11 mouse cellular contexts compared by ENCODE assay signal in the genomic region with DNA sequence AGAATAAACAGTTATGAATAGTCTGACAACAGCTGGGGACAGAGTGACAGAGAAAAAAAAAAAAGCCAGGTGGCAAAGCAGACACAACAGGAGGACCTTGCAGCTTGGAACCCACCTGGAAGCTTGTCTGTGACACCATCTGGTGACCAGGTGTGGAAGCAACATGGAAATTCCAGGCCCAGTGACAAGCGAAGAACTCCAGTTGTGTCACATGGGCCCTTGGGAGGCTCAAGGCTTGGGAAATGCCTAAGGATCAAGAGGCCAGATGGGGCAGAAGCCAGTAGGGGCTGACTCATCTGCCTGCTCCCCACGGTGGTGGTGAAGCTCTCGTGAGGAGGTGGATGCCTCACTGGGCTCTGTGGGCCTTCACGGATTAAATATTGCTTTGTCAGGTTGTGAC. TPM values are rescaled to one million over a fixed set of nuclear protein-coding genes. Genes with fewer than 3 reads are reported as not detected.
DNase-seq lines count a peak whose midpoint lies in the region; ATAC-seq and TF ChIP-seq lines count a peak whose summit lies in the region.
"Had no signal": no experiment of that assay in that cellular context is flagged by ENCODE, and none has a peak within 500 bp of the region (broad histone marks: within the 10 kb centered on the region; RNA-seq: fewer than 3 reads in every experiment).

No protein-coding gene starts in this region.

- H3K4me1 ChIP-seq in heart, embryonic 12.5 days (replicated peaks): peaks cover 63% of the 10 kb centered on the region
- H3K4me1 ChIP-seq in heart, embryonic 11.5 days (ENCODE audit: control insufficient read depth, insufficient read depth, low read length): peaks cover 26% of the 10 kb centered on the region
- 0 out of 2 replicates have a peak, but pooled peaks cover 3% of the 10 kb centered on the region for H3K4me1 ChIP-seq in intestine, postnatal 0 days (replicated peaks; ENCODE audit: control insufficient read depth, insufficient read depth, low read length)

- no peaks in the 10 kb centered on the region for H3K36me3 ChIP-seq in heart, embryonic 12.5 days
- no peaks in the 10 kb centered on the region for H3K36me3 ChIP-seq in heart, embryonic 11.5 days (ENCODE audit: control insufficient read depth, insufficient read depth, low read length)
- H3K36me3 ChIP-seq in intestine, postnatal 0 days (ENCODE audit: control insufficient read depth, insufficient read depth): no peaks in the 10 kb centered on the region
- H3K36me3 ChIP-seq: liver, embryonic 13.5 days had no signal

- no peak for ATAC-seq in heart, embryonic 12.5 days (ENCODE audit: insufficient number of reproducible peaks, low FRiP score)
- no peak for ATAC-seq in heart, embryonic 11.5 days (replicated peaks; ENCODE audit: insufficient number of reproducible peaks, low FRiP score, low TSS enrichment)
- ATAC-seq in intestine, postnatal 0 days: no peak
- ATAC-seq in erythroid progenitor cell, adult 5-6 weeks (replicated peaks; ENCODE audit: low FRiP score, poor library complexity, severe bottlenecking): no peak

- no peak overlapping the region for H3K4me2 ChIP-seq in heart, embryonic 12.5 days
- H3K4me2 ChIP-seq in heart, embryonic 11.5 days: no peak overlapping the region
- H3K4me2 ChIP-seq in intestine, postnatal 0 days (replicated peaks; ENCODE audit: low read depth): no peak overlapping the region
- H3K4me2 ChIP-seq: liver, embryonic 13.5 days had no signal

- peak; percentile 44 for DNase-seq in 3134 (ENCODE audit: extremely low read depth, insufficient read length, low spot score)
- peak; percentile 65 for DNase-seq in adrenal gland, postnatal 14 days
- DNase-seq in urinary bladder, postnatal 36 days (ENCODE audit: low spot score in 2 of 2): no peak
- DNase-seq in spleen, postnatal 14 days (ENCODE audit: low spot score in 2 of 2): no peak
- DNase-seq: cerebellum, adult 9-10 months; liver, embryonic 13.5 days; thymus, postnatal 4 days had no signal

- no peaks in the 10 kb centered on the region for H3K9me3 ChIP-seq in heart, embryonic 12.5 days (replicated peaks)
- no peaks in the 10 kb centered on the region for H3K9me3 ChIP-seq in heart, embryonic 11.5 days (replicated peaks; ENCODE audit: control insufficient read depth, low read length)
- H3K9me3 ChIP-seq in intestine, postnatal 0 days (ENCODE audit: control insufficient read depth): no peaks in the 10 kb centered on the region
- H3K9me3 ChIP-seq: liver, embryonic 13.5 days had no signal

- H3K9ac ChIP-seq in heart, embryonic 12.5 days: no peak overlapping the region
- H3K9ac ChIP-seq in heart, embryonic 11.5 days (ENCODE audit: low read depth, low read length): no peak overlapping the region
- H3K9ac ChIP-seq in intestine, postnatal 0 days (ENCODE audit: low read depth, low read length): no peak overlapping the region
- H3K9ac ChIP-seq: liver, embryonic 13.5 days had no signal

- no peak overlapping the region for H3K4me3 ChIP-seq in heart, embryonic 12.5 days
- no peak overlapping the region for H3K4me3 ChIP-seq in heart, embryonic 11.5 days (ENCODE audit: low read depth, low read length)
- no peak overlapping the region for H3K4me3 ChIP-seq in intestine, postnatal 0 days (ENCODE audit: low read depth, low read length)
- H3K4me3 ChIP-seq: liver, embryonic 13.5 days had no signal

- TF ChIP-seq CTCF in intestine, postnatal 0 days (IDR thresholded peaks at IDR 0.05; ENCODE audit: low read depth): peak; percentile 20; the same call in 1 of the 2 replicates

- H3K27me3 ChIP-seq in heart, embryonic 12.5 days (replicated peaks): no peaks in the 10 kb centered on the region
- H3K27me3 ChIP-seq in heart, embryonic 11.5 days (ENCODE audit: control insufficient read depth, insufficient read depth, low read length): no peaks in the 10 kb centered on the region
- no peaks in the 10 kb centered on the region for H3K27me3 ChIP-seq in intestine, postnatal 0 days (replicated peaks; ENCODE audit: control insufficient read depth, insufficient read depth, low read length)
- H3K27me3 ChIP-seq: liver, embryonic 13.5 days had no signal

- WGBS in heart, embryonic 12.5 days: 41% methylated on average over 4 of the region's 4 CpGs
- 33% methylated on average over 4 of the region's 4 CpGs for WGBS in heart, embryonic 11.5 days (ENCODE audit: insufficient replicate concordance)
- WGBS in intestine, postnatal 0 days: 41% methylated on average over 4 of the region's 4 CpGs

- H3K27ac ChIP-seq in heart, embryonic 12.5 days (ENCODE audit: poor library complexity, severe bottlenecking): peak overlapping the region; percentile 78
- H3K27ac ChIP-seq in heart, embryonic 11.5 days (ENCODE audit: low read depth, low read length): no peak overlapping the region
- no peak overlapping the region for H3K27ac ChIP-seq in intestine, postnatal 0 days (ENCODE audit: low read depth, low read length)

RNA-seq across cellular contexts. Expression of a gene that starts 45.7 kb away (rescaled TPM):
- 46.9 and 49.0 TPM in 2 replicates for polyA plus RNA-seq in heart, embryonic 12.5 days (2016; fragmentation: Nextera tagmentation; extraction: Ambion mirVana)
- polyA plus RNA-seq in heart, embryonic 11.5 days (2014; fragmentation: Nextera tagmentation; extraction: Ambion mirVana): 37.3 and 41.7 TPM in 2 replicates
- 181 and 182 TPM in 2 replicates for total RNA-seq in adrenal gland, postnatal 14 days (2021)
- polyA plus RNA-seq in intestine, postnatal 0 days (2015; fragmentation: Nextera tagmentation; extraction: Ambion mirVana): 91.0 and 98.5 TPM in 2 replicates
- 82.2 and 93.7 TPM in 2 replicates for total RNA-seq in erythroid progenitor cell, adult 5-6 weeks (2015; ENCODE audit: low replicate concordance)
- total RNA-seq in erythroid progenitor cell, adult 5-6 weeks (2017; ENCODE audit: low replicate concordance): 50.8 and 56.6 TPM in 2 replicates

Comparison
In these comparisons a context has a peak if more than half of its experiments do, and no peak if none do; other contexts are left out.
1. DNase-seq: peak in 3134 (single experiment) and adrenal gland, postnatal 14 days (single experiment); none in urinary bladder, postnatal 36 days (0 of 2) and spleen, postnatal 14 days (0 of 2).